Mouse (Mus musculus): ENCODE measurements around the gene Ermn. TPM values are rescaled to one million over a fixed set of nuclear protein-coding genes. Genes with fewer than 3 reads are reported as not detected.

Ermn gene
- polyA plus RNA-seq, 1 experiment from 2014 or later, result 0.44 TPM

- H3K4me1 ChIP-seq (replicated peaks), result no peaks in the 10 kb centered on the region
- ATAC-seq (ENCODE audit: low FRiP score), result no peak
- no peak overlapping the region for H3K27ac ChIP-seq
- H3K9me3 ChIP-seq, result no peaks in the 10 kb centered on the region
- no peaks in the 10 kb centered on the region for H3K36me3 ChIP-seq
- H3K4me2 ChIP-seq, result no peak overlapping the region
- H3K9ac ChIP-seq, result no peak overlapping the region
- H3K4me3 ChIP-seq, result no peak overlapping the region
- 86% methylated on average over 3 of the region's 3 CpGs for WGBS
- H3K27me3 ChIP-seq, result no peaks in the 10 kb centered on the region
Observed at GRCm38 (mm10) chr2:58001497-58001896, 51.2 kb downstream of the Ermn start.

- H3K27ac ChIP-seq, result no peak within 1 kb of the TSS
- ATAC-seq (ENCODE audit: low FRiP score), result no peak
- no peak within 1 kb of the TSS for H3K4me2 ChIP-seq
- H3K4me1 ChIP-seq (replicated peaks), result no peaks in the 10 kb centered on the region
- no peaks in the 10 kb centered on the region for H3K9me3 ChIP-seq
- H3K36me3 ChIP-seq, result no peaks in the 10 kb centered on the region
- H3K27me3 ChIP-seq, result no peaks in the 10 kb centered on the region
- no peak within 1 kb of the TSS for H3K4me3 ChIP-seq
- WGBS, result 70% methylated on average over 12 of the region's 12 CpGs
- H3K9ac ChIP-seq, result no peak within 1 kb of the TSS
Observed at GRCm38 (mm10) chr2:57997752-57998430, 54.8 kb downstream of the Ermn start, which contains the start of gene Galnt5. TSS of gene Galnt5 (plus strand) at chr2:57997884.

Other genes with a start within 250 kb of the Ermn start
- 0.14 TPM in 1 of 2 replicates, not detected in the other for gene Galnt5, start 55.0 kb downstream of the Ermn start, polyA plus RNA-seq (2015; fragmentation: Nextera tagmentation; extraction: Ambion mirVana)
- gene Cytip, start 142.7 kb upstream of the Ermn start, polyA plus RNA-seq (2015; fragmentation: Nextera tagmentation; extraction: Ambion mirVana), result 0.35 TPM in 1 of 2 replicates, not detected in the other

All from hindbrain, embryonic 13.5 days (tissue).